In genomic region chrX:166660715-166661042, GRCm38 (mm10) we compare ENCODE assay signal across 8 mouse cellular contexts.
A peak's percentile ranks its signal among the peaks of the same experiment; 100 is the strongest.
DNase-seq lines count a peak whose midpoint lies in the region; ATAC-seq lines count a peak whose summit lies in the region.

No protein-coding gene starts in this region.

- peak; percentile 52; the same call in 1 of the 2 replicates for ATAC-seq in kidney, embryonic 16.5 days (ENCODE audit: low FRiP score, low TSS enrichment)
- peak; percentile 50 for ATAC-seq in CD4-positive, CD25-positive, alpha-beta regulatory T cell, adult 4 months
- ATAC-seq in intestine, embryonic 15.5 days = 0 out of 2 replicates have a peak, but pooled peaks have one; percentile 12
- no peak for ATAC-seq in midbrain, embryonic 14.5 days (ENCODE audit: low FRiP score, low TSS enrichment)

- H3K27me3 ChIP-seq in kidney, embryonic 16.5 days (ENCODE audit: insufficient read depth, low read length) = peaks cover 17% of the 10 kb centered on the region; the same call in 1 of the 2 replicates
- H3K27me3 ChIP-seq in intestine, embryonic 15.5 days (replicated peaks) = no peaks in the 10 kb centered on the region
- H3K27me3 ChIP-seq in midbrain, embryonic 14.5 days (ENCODE audit: control insufficient read depth, insufficient read depth, low read length) = no peaks in the 10 kb centered on the region

- no peaks in the 10 kb centered on the region for H3K9me3 ChIP-seq in kidney, embryonic 16.5 days (ENCODE audit: low read length)
- H3K9me3 ChIP-seq in intestine, embryonic 15.5 days = no peaks in the 10 kb centered on the region
- H3K9me3 ChIP-seq in midbrain, embryonic 14.5 days (ENCODE audit: control insufficient read depth, low read length) = no peaks in the 10 kb centered on the region

- DNase-seq in kidney, postnatal 25 days = no peak
- peak; percentile 44 for DNase-seq in c-Kit-positive CD71-positive TER-119-negative erythroid progenitor cells, embryonic 14.5 days (ENCODE audit: low read depth)
- DNase-seq in midbrain, embryonic 14.5 days = peak; percentile 92
- DNase-seq in T-cell, adult 2 months (ENCODE audit: low spot score) = no peak
- DNase-seq in c-Kit-positive CD71-positive TER-119-positive erythroid progenitor cells, embryonic 14.5 days (ENCODE audit: low spot score) = no peak

- H3K4me3 ChIP-seq in kidney, embryonic 16.5 days (ENCODE audit: low read length) = no peak overlapping the region; the same call in 1 of the 2 replicates
- H3K4me3 ChIP-seq in intestine, embryonic 15.5 days (replicated peaks) = no peak overlapping the region
- H3K4me3 ChIP-seq in midbrain, embryonic 14.5 days (replicated peaks; ENCODE audit: low read depth, low read length) = no peak overlapping the region

- H3K36me3 ChIP-seq in kidney, embryonic 16.5 days (ENCODE audit: insufficient read depth, low read length) = no peaks in the 10 kb centered on the region
- H3K36me3 ChIP-seq in intestine, embryonic 15.5 days = no peaks in the 10 kb centered on the region
- no peaks in the 10 kb centered on the region for H3K36me3 ChIP-seq in midbrain, embryonic 14.5 days (ENCODE audit: control insufficient read depth, insufficient read depth, low read length)

- H3K4me1 ChIP-seq in kidney, embryonic 16.5 days (ENCODE audit: insufficient read depth, low read length) = 0 out of 2 replicates have a peak, but pooled peaks cover 7% of the 10 kb centered on the region
- no peaks in the 10 kb centered on the region for H3K4me1 ChIP-seq in intestine, embryonic 15.5 days (replicated peaks)
- 0 out of 2 replicates have a peak, but pooled peaks cover 8% of the 10 kb centered on the region for H3K4me1 ChIP-seq in midbrain, embryonic 14.5 days (ENCODE audit: control insufficient read depth, insufficient read depth, low read length)

- no peak overlapping the region for H3K9ac ChIP-seq in kidney, embryonic 16.5 days (replicated peaks; ENCODE audit: low read length)
- H3K9ac ChIP-seq in intestine, embryonic 15.5 days = no peak overlapping the region
- H3K9ac ChIP-seq in midbrain, embryonic 14.5 days (replicated peaks; ENCODE audit: low read length) = no peak overlapping the region

- WGBS in kidney, embryonic 16.5 days = 26% methylated on average over 6 of the region's 6 CpGs
- 36% methylated on average over 6 of the region's 6 CpGs for WGBS in intestine, embryonic 15.5 days
- 29% methylated on average over 6 of the region's 6 CpGs for WGBS in midbrain, embryonic 14.5 days

- no peak overlapping the region; the same call in 1 of the 2 replicates for H3K4me2 ChIP-seq in kidney, embryonic 16.5 days (replicated peaks; ENCODE audit: low read depth, low read length)
- no peak overlapping the region for H3K4me2 ChIP-seq in intestine, embryonic 15.5 days (replicated peaks)
- H3K4me2 ChIP-seq in midbrain, embryonic 14.5 days (ENCODE audit: low read length) = peak overlapping the region; percentile 42

- no peak overlapping the region for H3K27ac ChIP-seq in kidney, embryonic 16.5 days (ENCODE audit: low read length)
- H3K27ac ChIP-seq in intestine, embryonic 15.5 days = no peak overlapping the region
- H3K27ac ChIP-seq in midbrain, embryonic 14.5 days (replicated peaks; ENCODE audit: low read depth, low read length) = peak overlapping the region; percentile 87

Comparison
In these comparisons a context has a peak if more than half of its experiments do, and no peak if none do; other contexts are left out.
1. DNase-seq: peak in c-Kit-positive CD71-positive TER-119-negative erythroid progenitor cells, embryonic 14.5 days (single experiment) and midbrain, embryonic 14.5 days (single experiment); none in kidney, postnatal 25 days (0 of 2), T-cell, adult 2 months (single experiment) and c-Kit-positive CD71-positive TER-119-positive erythroid progenitor cells, embryonic 14.5 days (single experiment).